Mouse (Mus musculus) midbrain, embryonic 10.5 days (tissue): Measurements from ENCODE around the gene Iqcb1. TPM values are rescaled to one million over a fixed set of nuclear protein-coding genes. Genes with fewer than 3 reads are reported as not detected.

ENCODE experiments used
- microRNA-seq: library from miRNA; unstranded; fragments of <30 nt; microRNA quantifications from one replicate; pipeline ENCODE4, GENCODE M21; 2017
- polyA plus RNA-seq: library from polyadenylated mRNA; unstranded; fragments of >200 nt; fragmentation: Nextera tagmentation; extraction: Ambion mirVana; gene quantifications from 2 replicates; pipeline ENCODE4 v1.2.1, GENCODE M21; 2016

The Iqcb1 gene
- polyA plus RNA-seq, 1 experiment from 2014 or later, result 69.4 TPM

Small RNAs within 50 kb of the gene (microRNA-seq; reads per million reads assigned to microRNA genes)
- not detected for gene Gm22617

Other genes starting within 250 kb of the Iqcb1 start
- gene Cd86, start 162.3 kb upstream of the Iqcb1 start, polyA plus RNA-seq, result 0.42 and 1.2 TPM in 2 replicates
- gene Ildr1, start 134.4 kb upstream of the Iqcb1 start, polyA plus RNA-seq, result 0.11 and 0.15 TPM in 2 replicates
- 1.1 and 1.3 TPM in 2 replicates for gene Slc15a2, start 43.4 kb upstream of the Iqcb1 start, polyA plus RNA-seq
- gene Eaf2, start 46.6 kb downstream of the Iqcb1 start, polyA plus RNA-seq, result 1.2 and 1.7 TPM in 2 replicates
- gene Golgb1, start 46.8 kb downstream of the Iqcb1 start, polyA plus RNA-seq, result 76.7 and 78.3 TPM in 2 replicates
- 2.5 and 2.7 TPM in 2 replicates for gene Hcls1, start 106.6 kb downstream of the Iqcb1 start, polyA plus RNA-seq
- gene Fbxo40, start 162.1 kb downstream of the Iqcb1 start, polyA plus RNA-seq, result 0.02 TPM in 1 of 2 replicates, not detected in the other
- 11.9 and 12.5 TPM in 2 replicates for gene Polq, start 183.4 kb downstream of the Iqcb1 start, polyA plus RNA-seq